Mouse (Mus musculus) stomach, embryonic 14.5 days (tissue): ENCODE data around the gene Anapc7. TPM values are rescaled to one million over a fixed set of nuclear protein-coding genes. Genes with fewer than 3 reads are reported as not detected.
A peak's percentile ranks its signal among the peaks of the same experiment; 100 is the strongest.

Experiments
- ATAC-seq: fragments of 200-750 bp; cut with Nextera tagmentation; 2 replicates; pipeline ENCODE4 v1.8.0; 2017; ENCODE audit warnings: low read depth, moderate TSS enrichment; ENCODE audit not compliant: insufficient number of reproducible peaks, insufficient read depth, low FRiP score
- H3K27ac ChIP-seq: fragments of 300-500 bp; sonication (generic); 2 replicates; pipeline ENCODE4 v1.5.1; 2014; ENCODE audit warnings: mild to moderate bottlenecking, low read length, moderate library complexity, mixed read lengths
- H3K27me3 ChIP-seq: fragments of 300-500 bp; sonication (generic); 2 replicates; pipeline ENCODE4 v1.6.1; 2014; ENCODE audit warnings: low read length, control low read depth, mixed read lengths; ENCODE audit not compliant: control insufficient read depth, insufficient read depth
- H3K36me3 ChIP-seq: fragments of 300-500 bp; sonication (generic); 2 replicates; pipeline ENCODE4 v1.6.1; 2014; ENCODE audit warnings: mild to moderate bottlenecking, control low read depth, low read length, moderate library complexity, mixed read lengths; ENCODE audit not compliant: control insufficient read depth, insufficient read depth
- H3K4me1 ChIP-seq: fragments of 300-500 bp; sonication (generic); 2 replicates; pipeline ENCODE4 v1.6.1; 2014; ENCODE audit warnings: low read length, control low read depth, mixed read lengths; ENCODE audit not compliant: control insufficient read depth, insufficient read depth
- H3K4me2 ChIP-seq: fragments of 300-500 bp; sonication (generic); replicated peaks from 2 replicates; pipeline ENCODE4 v1.6.1; 2014; ENCODE audit warnings: low read depth, low read length, control low read depth
- H3K4me3 ChIP-seq: fragments of 300-500 bp; sonication (generic); 2 replicates; pipeline ENCODE4 v1.5.1; 2014; ENCODE audit warnings: low read depth, low read length, control low read depth
- H3K9ac ChIP-seq: fragments of 300-500 bp; sonication (generic); replicated peaks from 2 replicates; pipeline ENCODE4 v1.6.1; 2014; ENCODE audit warnings: low read depth, mild to moderate bottlenecking, control low read depth, low read length, moderate library complexity, mixed read lengths
- H3K9me3 ChIP-seq: fragments of 300-500 bp; sonication (generic); 2 replicates; pipeline ENCODE4 v1.6.1; 2016; ENCODE audit warnings: low read depth, low read length, control low read depth; ENCODE audit not compliant: control insufficient read depth
- WGBS: fragments of 180-500 bp; shearing (Covaris S2); extraction: QIAGEN DNeasy Blood & Tissue Kit; methylation state at CpG from one replicate; pipeline ENCODE4 v1.1.7; 2014; 5-methylcytosine and 5-hydroxymethylcytosine counted together
- polyA plus RNA-seq: library from polyadenylated mRNA; unstranded; fragments of >200 nt; fragmentation: Nextera tagmentation; extraction: Ambion mirVana; gene quantifications from 2 replicates; pipeline ENCODE4 v1.2.1, GENCODE M21; 2014

Anapc7 gene
- polyA plus RNA-seq, 1 experiment from 2014 or later = 29.4 TPM

GRCm38 (mm10) chr5:122458066-122458465 is 36.6 kb downstream of the Anapc7 start:
- H3K4me1 ChIP-seq = no peaks in the 10 kb centered on the region
- H3K36me3 ChIP-seq = peaks cover 99% of the 10 kb centered on the region
- no peak overlapping the region for H3K27ac ChIP-seq
- H3K27me3 ChIP-seq = no peaks in the 10 kb centered on the region
- H3K9ac ChIP-seq = no peak overlapping the region
- 95% methylated on average over 4 of the region's 4 CpGs for WGBS
- H3K4me2 ChIP-seq = no peak overlapping the region
- no peak overlapping the region for H3K4me3 ChIP-seq
- no peak for ATAC-seq
- no peaks in the 10 kb centered on the region for H3K9me3 ChIP-seq

- Histone ChIP-seq H3K36me3 (peaks cover 99% of the 10 kb centered on the region), H3K4me3 (no peak overlapping the region), H3K4me2 (no peak overlapping the region), H3K9ac (no peak overlapping the region), H3K4me1 (no peaks in the 10 kb centered on the region), H3K9me3 (no peaks in the 10 kb centered on the region), H3K27ac (no peak overlapping the region), H3K27me3 (no peaks in the 10 kb centered on the region)
- ATAC-seq = no peak
- WGBS = 94% methylated on average over 5 of the region's 5 CpGs
Observed at GRCm38 (mm10) chr5:122459335-122459734, 37.8 kb downstream of the Anapc7 start.

GRCm38 (mm10) chr5:122460656-122461055 is 39.2 kb downstream of the Anapc7 start:
- Histone ChIP-seq H3K9ac (no peak overlapping the region), H3K27ac (no peak overlapping the region), H3K4me2 (no peak overlapping the region), H3K9me3 (no peaks in the 10 kb centered on the region), H3K4me3 (no peak overlapping the region), H3K4me1 (no peaks in the 10 kb centered on the region), H3K27me3 (no peaks in the 10 kb centered on the region), H3K36me3 (peaks cover 99% of the 10 kb centered on the region)
- WGBS = 87% methylated on average over 11 of the region's 11 CpGs
- no peak for ATAC-seq

GRCm38 (mm10) chr5:122461431-122461830 is 39.9 kb downstream of the Anapc7 start:
- H3K27ac ChIP-seq = no peak overlapping the region
- no peaks in the 10 kb centered on the region for H3K4me1 ChIP-seq
- H3K9ac ChIP-seq = no peak overlapping the region
- no peak for ATAC-seq
- no peaks in the 10 kb centered on the region for H3K27me3 ChIP-seq
- 79% methylated on average over 9 of the region's 9 CpGs for WGBS
- H3K4me2 ChIP-seq = no peak overlapping the region
- no peak overlapping the region for H3K4me3 ChIP-seq
- H3K36me3 ChIP-seq = peaks cover 99% of the 10 kb centered on the region
- H3K9me3 ChIP-seq = no peaks in the 10 kb centered on the region

GRCm38 (mm10) chr5:122471658-122472057 is 50.2 kb downstream of the Anapc7 start:
- 62% methylated on average over 5 of the region's 5 CpGs for WGBS
- H3K36me3 ChIP-seq = peaks cover 76% of the 10 kb centered on the region
- no peaks in the 10 kb centered on the region for H3K27me3 ChIP-seq
- H3K4me1 ChIP-seq = no peaks in the 10 kb centered on the region
- H3K4me3 ChIP-seq = no peak overlapping the region
- no peak overlapping the region for H3K27ac ChIP-seq
- no peak overlapping the region for H3K4me2 ChIP-seq
- no peaks in the 10 kb centered on the region for H3K9me3 ChIP-seq
- 0 out of 2 replicates have a peak, but pooled peaks have one; percentile 23 for ATAC-seq
- H3K9ac ChIP-seq = no peak overlapping the region

- H3K36me3 ChIP-seq = peaks cover 61% of the 10 kb centered on the region
- H3K4me2 ChIP-seq = no peak overlapping the region
- no peak overlapping the region for H3K27ac ChIP-seq
- no peaks in the 10 kb centered on the region for H3K27me3 ChIP-seq
- H3K9ac ChIP-seq = no peak overlapping the region
- 83% methylated on average over 4 of the region's 4 CpGs for WGBS
- ATAC-seq = no peak
- H3K9me3 ChIP-seq = no peaks in the 10 kb centered on the region
- H3K4me1 ChIP-seq = no peaks in the 10 kb centered on the region
- H3K4me3 ChIP-seq = no peak overlapping the region
Observed at GRCm38 (mm10) chr5:122474643-122475363, 53.3 kb downstream of the Anapc7 start.

GRCm38 (mm10) chr5:122476078-122476477 is 54.6 kb downstream of the Anapc7 start:
- 61% methylated on average over 3 of the region's 3 CpGs for WGBS
- Histone ChIP-seq H3K9ac (no peak overlapping the region), H3K4me2 (no peak overlapping the region), H3K4me3 (no peak overlapping the region), H3K27ac (no peak overlapping the region), H3K9me3 (no peaks in the 10 kb centered on the region), H3K4me1 (no peaks in the 10 kb centered on the region), H3K27me3 (no peaks in the 10 kb centered on the region), H3K36me3 (peaks cover 53% of the 10 kb centered on the region)
- no peak for ATAC-seq

- no peak overlapping the region for H3K4me2 ChIP-seq
- H3K9me3 ChIP-seq = no peaks in the 10 kb centered on the region
- WGBS = 90% methylated on average over 3 of the region's 3 CpGs
- H3K27ac ChIP-seq = no peak overlapping the region
- ATAC-seq = no peak
- H3K36me3 ChIP-seq = peaks cover 53% of the 10 kb centered on the region
- no peak overlapping the region for H3K9ac ChIP-seq
- H3K4me1 ChIP-seq = no peaks in the 10 kb centered on the region
- no peaks in the 10 kb centered on the region for H3K27me3 ChIP-seq
- H3K4me3 ChIP-seq = no peak overlapping the region
Observed at GRCm38 (mm10) chr5:122477492-122477891, 56.0 kb downstream of the Anapc7 start.

- no peak overlapping the region for H3K4me2 ChIP-seq
- no peaks in the 10 kb centered on the region for H3K27me3 ChIP-seq
- H3K4me3 ChIP-seq = no peak overlapping the region
- H3K27ac ChIP-seq = no peak overlapping the region
- H3K4me1 ChIP-seq = no peaks in the 10 kb centered on the region
- peaks cover 53% of the 10 kb centered on the region for H3K36me3 ChIP-seq
- no peak for ATAC-seq
- 57% methylated on average over 2 of the region's 2 CpGs for WGBS
- no peaks in the 10 kb centered on the region for H3K9me3 ChIP-seq
- H3K9ac ChIP-seq = no peak overlapping the region
Observed at GRCm38 (mm10) chr5:122479131-122479530, 57.6 kb downstream of the Anapc7 start.
